Mouse (Mus musculus) embryonic facial prominence, embryonic 10.5 days (tissue): ENCODE results near the gene Spns1. TPM values are rescaled to one million over a fixed set of nuclear protein-coding genes. Genes with fewer than 3 reads are reported as not detected.
"Not testable (repeated sequence)": the region's sequence is repeated elsewhere in the genome, so short reads cannot be mapped to it uniquely, and the experiment has no call there.

Experiments used
- DNase-seq: peaks from one replicate; pipeline ENCODE4 v3.0.0-alpha.2; 2017; ENCODE audit warnings: low spot score
- H3K27ac ChIP-seq: fragments of 300-500 bp; sonication (generic); replicated peaks from 2 replicates; pipeline ENCODE4 v1.5.1; 2016; ENCODE audit warnings: mild to moderate bottlenecking
- H3K27me3 ChIP-seq: fragments of 300-500 bp; sonication (generic); replicated peaks from 2 replicates; pipeline ENCODE4 v1.6.1; 2016; ENCODE audit warnings: low read depth, mild to moderate bottlenecking; ENCODE audit not compliant: poor library complexity, severe bottlenecking
- H3K36me3 ChIP-seq: fragments of 300-500 bp; sonication (generic); replicated peaks from 2 replicates; pipeline ENCODE4 v1.6.1; 2016; ENCODE audit warnings: mild to moderate bottlenecking, moderate library complexity
- H3K4me1 ChIP-seq: fragments of 300-500 bp; sonication (generic); 2 replicates; pipeline ENCODE4 v1.6.1; 2016
- H3K4me3 ChIP-seq: fragments of 300-500 bp; sonication (generic); 2 replicates; pipeline ENCODE4 v1.5.1; 2016; ENCODE audit warnings: mild to moderate bottlenecking, moderate library complexity
- H3K9me3 ChIP-seq: fragments of 300-500 bp; sonication (generic); 2 replicates; pipeline ENCODE4 v1.6.1; 2016; ENCODE audit warnings: mild to moderate bottlenecking
- WGBS: fragments of 180-500 bp; shearing (Covaris S2); methylation state at CpG from one replicate; pipeline ENCODE4 v1.1.7; 2016; 5-methylcytosine and 5-hydroxymethylcytosine counted together
- microRNA-seq: library from miRNA; unstranded; fragments of <30 nt; microRNA quantifications from one replicate; pipeline ENCODE4, GENCODE M21; 2017
- polyA plus RNA-seq: library from polyadenylated mRNA; unstranded; fragments of >200 nt; fragmentation: Nextera tagmentation; extraction: Ambion mirVana; gene quantifications from 2 replicates; pipeline ENCODE4 v1.2.1, GENCODE M21; 2016

Spns1 gene
- polyA plus RNA-seq, 1 experiment from 2014 or later = 63.6 TPM

- not testable (repeated sequence) for H3K27ac ChIP-seq, H3K9me3 ChIP-seq, H3K36me3 ChIP-seq, DNase-seq, H3K4me3 ChIP-seq, H3K4me1 ChIP-seq
- 0 out of 2 replicates have a peak, but pooled peaks cover 13% of the 10 kb centered on the region for H3K27me3 ChIP-seq
- WGBS = 22% methylated on average over 9 of the region's 9 CpGs
Observed at GRCm38 (mm10) chr7:126325576-126326273, 51.5 kb downstream of the Spns1 start.

GRCm38 (mm10) chr7:126324791-126325190 lies 52.5 kb downstream of the Spns1 start:
- Histone ChIP-seq H3K27me3 (0 out of 2 replicates have a peak, but pooled peaks cover 13% of the 10 kb centered on the region), H3K4me1 (peaks cover 8% of the 10 kb centered on the region), H3K27ac (no peak overlapping the region; the same call in 1 of the 2 replicates), H3K9me3 (no peaks in the 10 kb centered on the region), H3K4me3 (no peak overlapping the region), H3K36me3 (no peaks in the 10 kb centered on the region)
- 40% methylated on average over 3 of the region's 3 CpGs for WGBS
- DNase-seq = no peak

- H3K4me3 ChIP-seq = no peak overlapping the region
- no peaks in the 10 kb centered on the region for H3K36me3 ChIP-seq
- H3K4me1 ChIP-seq = peaks cover 8% of the 10 kb centered on the region
- H3K9me3 ChIP-seq = no peaks in the 10 kb centered on the region
- 0 out of 2 replicates have a peak, but pooled peaks cover 13% of the 10 kb centered on the region for H3K27me3 ChIP-seq
- DNase-seq = peak; percentile 81
- no peak overlapping the region for H3K27ac ChIP-seq
- 7% methylated on average over 11 of the region's 11 CpGs for WGBS
Observed at GRCm38 (mm10) chr7:126323729-126324128, 53.5 kb downstream of the Spns1 start.

Small RNAs within 50 kb of the gene (microRNA-seq; reads per million reads assigned to microRNA genes)
- not detected for gene Mir7058

Other genes starting within 250 kb of the Spns1 start
- gene Xpo6, start 176.9 kb downstream of the Spns1 start, polyA plus RNA-seq = 70.2 and 74.3 TPM in 2 replicates
- gene Sbk1, start 104.8 kb downstream of the Spns1 start, polyA plus RNA-seq = 91.0 and 102 TPM in 2 replicates
- 2.9 and 3.3 TPM in 2 replicates for gene Lat, start 7.9 kb downstream of the Spns1 start, polyA plus RNA-seq
- gene Nfatc2ip, start 19.3 kb upstream of the Spns1 start, polyA plus RNA-seq = 2.5 and 2.9 TPM in 2 replicates
- gene Cd19, start 37.4 kb upstream of the Spns1 start, polyA plus RNA-seq = not detected in 2 replicates
- gene Rabep2, start 51.3 kb upstream of the Spns1 start, polyA plus RNA-seq = 33.7 and 34.6 TPM in 2 replicates
- 1.8 and 2.5 TPM in 2 replicates for gene Atp2a1, start 85.7 kb upstream of the Spns1 start, polyA plus RNA-seq
- gene Sh2b1, start 98.0 kb upstream of the Spns1 start, polyA plus RNA-seq = 53.3 and 54.0 TPM in 2 replicates
- 169 and 185 TPM in 2 replicates for gene Tufm, start 109.9 kb upstream of the Spns1 start, polyA plus RNA-seq
- gene Atxn2l, start 126.0 kb upstream of the Spns1 start, polyA plus RNA-seq = 50.4 and 54.1 TPM in 2 replicates
- gene Eif3c, start 189.0 kb upstream of the Spns1 start, polyA plus RNA-seq = 223 and 224 TPM in 2 replicates
- 0.29 and 0.41 TPM in 2 replicates for gene Apobr, start 207.5 kb upstream of the Spns1 start, polyA plus RNA-seq
- gene Cln3, start 208.4 kb upstream of the Spns1 start, polyA plus RNA-seq = 22.9 and 27.1 TPM in 2 replicates
- gene Il27, start 217.5 kb upstream of the Spns1 start, polyA plus RNA-seq = not detected in 2 replicates